Mouse (Mus musculus) midbrain, embryonic 12.5 days (tissue): ENCODE results near the gene Ssx9. TPM values are rescaled to one million over a fixed set of nuclear protein-coding genes. Genes with fewer than 3 reads are reported as not detected.
"Not testable (repeated sequence)": the region's sequence is repeated elsewhere in the genome, so short reads cannot be mapped to it uniquely, and the experiment has no call there.

Experiments
- ATAC-seq: fragments of 200-750 bp; cut with Nextera tagmentation; 2 replicates; pipeline ENCODE4 v1.8.0; 2017; ENCODE audit warnings: low read depth, moderate TSS enrichment, moderate library complexity; ENCODE audit not compliant: low FRiP score
- H3K27ac ChIP-seq: fragments of 300-500 bp; sonication (generic); replicated peaks from 2 replicates; pipeline ENCODE4 v1.5.1; 2016; ENCODE audit warnings: mild to moderate bottlenecking
- H3K27me3 ChIP-seq: fragments of 300-500 bp; sonication (generic); 2 replicates; pipeline ENCODE4 v1.6.1; 2016; ENCODE audit warnings: mild to moderate bottlenecking
- H3K36me3 ChIP-seq: fragments of 300-500 bp; sonication (generic); 2 replicates; pipeline ENCODE4 v1.6.1; 2016
- H3K4me1 ChIP-seq: fragments of 300-500 bp; sonication (generic); 2 replicates; pipeline ENCODE4 v1.6.1; 2016
- H3K4me2 ChIP-seq: fragments of 300-500 bp; sonication (generic); replicated peaks from 2 replicates; pipeline ENCODE4 v1.6.1; 2016; ENCODE audit warnings: mild to moderate bottlenecking, moderate library complexity
- H3K4me3 ChIP-seq: fragments of 300-500 bp; sonication (generic); 2 replicates; pipeline ENCODE4 v1.5.1; 2016; ENCODE audit warnings: mild to moderate bottlenecking
- H3K9ac ChIP-seq: fragments of 300-500 bp; sonication (generic); replicated peaks from 2 replicates; pipeline ENCODE4 v1.6.1; 2016; ENCODE audit warnings: mild to moderate bottlenecking, moderate library complexity
- H3K9me3 ChIP-seq: fragments of 300-500 bp; sonication (generic); 2 replicates; pipeline ENCODE4 v1.6.1; 2016; ENCODE audit warnings: mild to moderate bottlenecking
- WGBS: fragments of 180-500 bp; shearing (Covaris S2); methylation state at CpG from one replicate; pipeline ENCODE4 v1.1.7; 2016; 5-methylcytosine and 5-hydroxymethylcytosine counted together
- polyA plus RNA-seq: library from polyadenylated mRNA; unstranded; fragments of >200 nt; fragmentation: Nextera tagmentation; extraction: Ambion mirVana; gene quantifications from 2 replicates; pipeline ENCODE4 v1.2.1, GENCODE M21; 2016

The Ssx9 gene
- not detected in 2 replicates for polyA plus RNA-seq

DNA sequence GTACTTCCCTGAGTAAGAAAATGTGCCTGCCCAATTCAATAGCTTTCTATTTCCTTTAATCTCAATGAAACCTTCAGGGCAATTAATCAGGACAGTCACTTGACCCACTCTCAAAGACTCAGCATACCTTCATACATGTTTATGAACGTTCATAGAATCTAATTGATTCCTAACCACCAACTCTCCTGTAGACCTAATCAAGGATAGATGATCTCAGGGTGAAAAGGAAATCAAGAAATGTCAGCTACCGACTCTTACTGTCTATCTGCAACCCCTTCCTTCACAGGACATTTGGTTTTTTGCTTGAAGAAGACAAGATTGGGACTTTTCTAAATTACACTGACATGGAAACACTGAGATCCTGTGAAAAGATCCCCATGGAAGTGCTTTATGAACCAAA is at the start of gene Ssx9:
Gene Ssx9, plus strand, starts transcription at position 301 of the 400 bp plus-strand sequence.
- not testable (repeated sequence) for H3K4me3 ChIP-seq, H3K27ac ChIP-seq, H3K4me2 ChIP-seq, H3K27me3 ChIP-seq, ATAC-seq, H3K36me3 ChIP-seq, H3K9me3 ChIP-seq, H3K9ac ChIP-seq, H3K4me1 ChIP-seq
- 61% methylated on average over 2 of the region's 2 CpGs for WGBS

DNA sequence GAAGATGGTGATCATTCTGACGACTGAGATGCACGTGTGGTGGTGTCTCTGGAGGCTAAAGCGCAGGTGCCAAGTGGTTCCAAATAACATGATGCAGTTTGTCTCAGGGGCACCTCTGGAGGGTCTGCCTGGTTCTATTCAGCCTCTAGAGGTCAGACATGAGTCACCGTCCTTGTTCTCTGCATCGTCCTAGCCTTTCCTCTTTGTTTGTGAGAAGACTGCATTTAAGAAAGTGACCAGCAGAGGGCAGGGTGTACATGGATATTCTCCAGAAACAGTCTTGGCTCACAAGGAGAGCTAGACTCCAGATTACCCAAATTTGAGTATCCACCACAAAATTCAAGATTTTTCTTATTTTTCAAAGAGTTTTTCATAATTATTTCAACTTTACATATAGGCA is 15.3 kb upstream of the Ssx9 start:
- Histone ChIP-seq H3K27ac (no peak overlapping the region), H3K9ac (no peak overlapping the region), H3K9me3 (0 out of 2 replicates have a peak, but pooled peaks cover 6% of the 10 kb centered on the region), H3K27me3 (no peaks in the 10 kb centered on the region), H3K36me3 (no peaks in the 10 kb centered on the region), H3K4me2 (no peak overlapping the region), H3K4me1 (no peaks in the 10 kb centered on the region), H3K4me3 (no peak overlapping the region)
- WGBS: 53% methylated on average over 5 of the region's 5 CpGs
- ATAC-seq: no peak

DNA sequence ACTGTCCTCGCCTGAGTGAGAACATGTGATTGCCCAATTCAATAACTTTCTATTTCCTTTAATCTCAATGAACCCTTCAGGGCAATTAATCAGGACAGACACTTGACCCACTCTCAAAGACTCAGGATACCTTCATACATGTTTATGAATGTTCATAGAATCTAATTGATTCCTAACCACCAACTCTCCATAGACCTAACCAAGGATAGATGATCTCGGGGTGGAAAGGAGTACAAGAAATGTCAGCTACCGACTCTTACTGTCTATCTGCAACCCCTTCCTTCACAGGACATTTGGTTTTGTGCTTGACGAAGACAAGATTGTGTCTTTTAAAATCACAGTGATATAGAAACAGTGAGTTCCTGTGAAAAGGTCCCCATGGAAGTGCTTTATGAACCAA is 55.2 kb downstream of the Ssx9 start, which contains the start of gene Ssxb5:
Gene Ssxb5, plus strand, starts transcription at position 301 of the 400 bp plus-strand sequence.
- H3K4me1 ChIP-seq, H3K36me3 ChIP-seq, H3K9ac ChIP-seq, H3K4me2 ChIP-seq, H3K27me3 ChIP-seq, H3K9me3 ChIP-seq, ATAC-seq, H3K27ac ChIP-seq, H3K4me3 ChIP-seq: not testable (repeated sequence)
- WGBS: 76% methylated on average over 4 of the region's 4 CpGs

Other genes with a start within 250 kb of the Ssx9 start
- gene Gm14459, start 223.5 kb upstream of the Ssx9 start, polyA plus RNA-seq: not detected in 2 replicates
- not detected in 2 replicates for gene Ssxb6, start 200.2 kb upstream of the Ssx9 start, polyA plus RNA-seq
- gene Ssxb3, start 156.6 kb upstream of the Ssx9 start, polyA plus RNA-seq: not detected in 2 replicates
- gene Ssxb8, start 57.6 kb upstream of the Ssx9 start, polyA plus RNA-seq: not detected in 2 replicates
- gene Ssxb5, start 55.3 kb downstream of the Ssx9 start, polyA plus RNA-seq: not detected in 2 replicates
- not detected in 2 replicates for gene Gm6592, start 95.6 kb downstream of the Ssx9 start, polyA plus RNA-seq
- gene Gm5751, start 125.8 kb downstream of the Ssx9 start, polyA plus RNA-seq: not detected in 2 replicates
- 15.8 and 16.5 TPM in 2 replicates for gene B630019K06Rik, start 143.9 kb downstream of the Ssx9 start, polyA plus RNA-seq
- not detected in 2 replicates for gene Fthl17b, start 214.5 kb downstream of the Ssx9 start, polyA plus RNA-seq
- gene Fthl17c, start 228.1 kb downstream of the Ssx9 start, polyA plus RNA-seq: not detected in 2 replicates
- not detected in 2 replicates for gene Fthl17d, start 238.3 kb downstream of the Ssx9 start, polyA plus RNA-seq